Mouse (Mus musculus) bone marrow macrophage, adult 2 months (primary cell): ENCODE measurements around the gene Ap5z1.

Experiments
- CTCF ChIP-seq: IDR thresholded peaks from 2 replicates; pipeline ENCODE4 v1.5.1; 2012; ENCODE audit warnings: low read depth, mild to moderate bottlenecking, low read length, moderate library complexity
- POLR2A ChIP-seq: IDR thresholded peaks from 2 replicates; pipeline ENCODE4 v1.6.1; 2012; ENCODE audit warnings: mild to moderate bottlenecking, low read depth, low read length, borderline replicate concordance

- TF ChIP-seq POLR2A (no peak), CTCF (no peak)
These were observed 22.9 kb downstream of the Ap5z1 start for GRCm38 (mm10) chr5:142486654-142487053.
